Mouse (Mus musculus) liver, embryonic 15.5 days (tissue): Measurements from ENCODE around the gene Gm20388. TPM values are rescaled to one million over a fixed set of nuclear protein-coding genes. Genes with fewer than 3 reads are reported as not detected.

Experiments
- ATAC-seq: fragments of 200-750 bp; cut with Nextera tagmentation; 2 replicates; pipeline ENCODE4 v1.8.0; 2017; ENCODE audit warnings: moderate number of reproducible peaks, mild to moderate bottlenecking, moderate library complexity; ENCODE audit not compliant: insufficient read depth
- H3K27ac ChIP-seq: fragments of 300-500 bp; sonication (generic); replicated peaks from 2 replicates; pipeline ENCODE4 v1.5.1; 2015; ENCODE audit warnings: mild to moderate bottlenecking, inconsistent platforms
- H3K27me3 ChIP-seq: fragments of 300-500 bp; sonication (generic); 2 replicates; pipeline ENCODE4 v1.6.1; 2015; ENCODE audit warnings: mild to moderate bottlenecking, inconsistent platforms
- H3K36me3 ChIP-seq: fragments of 300-500 bp; sonication (generic); replicated peaks from 2 replicates; pipeline ENCODE4 v1.6.1; 2015; ENCODE audit warnings: moderate library complexity, mild to moderate bottlenecking, inconsistent platforms
- H3K4me1 ChIP-seq: fragments of 300-500 bp; sonication (generic); replicated peaks from 2 replicates; pipeline ENCODE4 v1.6.1; 2015; ENCODE audit warnings: inconsistent platforms
- H3K4me2 ChIP-seq: fragments of 300-500 bp; sonication (generic); 2 replicates; pipeline ENCODE4 v1.6.1; 2015; ENCODE audit warnings: moderate library complexity, mild to moderate bottlenecking, inconsistent platforms
- H3K4me3 ChIP-seq: fragments of 300-500 bp; sonication (generic); replicated peaks from 2 replicates; pipeline ENCODE4 v1.5.1; 2015; ENCODE audit warnings: mild to moderate bottlenecking, inconsistent platforms
- H3K9ac ChIP-seq: fragments of 300-500 bp; sonication (generic); 2 replicates; pipeline ENCODE4 v1.6.1; 2015; ENCODE audit warnings: moderate library complexity, mild to moderate bottlenecking, inconsistent platforms
- H3K9me3 ChIP-seq: fragments of 300-500 bp; sonication (generic); replicated peaks from 2 replicates; pipeline ENCODE4 v1.6.1; 2016; ENCODE audit warnings: inconsistent platforms
- WGBS: fragments of 180-500 bp; shearing (Covaris S2); methylation state at CpG from one replicate; pipeline ENCODE4 v1.1.7; 2015; ENCODE audit warnings: mixed read lengths; ENCODE audit not compliant: insufficient replicate concordance; 5-methylcytosine and 5-hydroxymethylcytosine counted together
- polyA plus RNA-seq: library from polyadenylated mRNA; unstranded; fragments of >200 nt; fragmentation: Nextera tagmentation; extraction: Ambion mirVana; gene quantifications from 2 replicates; pipeline ENCODE4 v1.2.1, GENCODE M21; 2015

Gene Gm20388
- polyA plus RNA-seq, 1 experiment from 2014 or later = not detected

DNA sequence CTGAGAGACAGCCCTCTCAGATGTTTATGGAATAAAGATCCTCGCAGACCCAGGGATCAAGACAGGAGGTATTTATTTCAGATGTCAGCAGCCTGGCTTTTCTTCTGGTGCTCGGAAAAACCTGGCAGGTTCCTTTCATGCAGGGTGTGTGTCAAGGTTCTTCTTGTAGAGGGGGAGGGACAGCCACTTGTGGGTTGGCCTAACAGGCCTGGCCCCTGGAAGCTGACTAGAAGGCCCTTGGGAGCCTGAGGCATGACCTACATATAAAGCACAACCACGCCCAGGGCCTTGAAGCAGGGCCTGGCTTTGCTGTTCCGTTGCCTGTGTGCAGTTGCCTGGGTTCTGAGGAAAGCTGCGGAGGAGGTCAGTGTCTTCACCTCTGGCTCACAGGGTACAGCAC is 774.5 kb downstream of the Gm20388 start:
- 0 out of 2 replicates have a peak overlapping the region, but pooled peaks have one; percentile 57 for H3K27ac ChIP-seq

GRCm38 (mm10) chr8:120685591-120685990 is 775.0 kb downstream of the Gm20388 start:
- Histone ChIP-seq H3K9me3 (no peaks in the 10 kb centered on the region), H3K27me3 (peaks cover 17% of the 10 kb centered on the region), H3K9ac (no peak overlapping the region), H3K4me3 (no peak overlapping the region), H3K36me3 (no peaks in the 10 kb centered on the region), H3K27ac (peak overlapping the region; percentile 57; the same call in 1 of the 2 replicates), H3K4me2 (no peak overlapping the region), H3K4me1 (peaks cover 17% of the 10 kb centered on the region)
- 58% methylated on average over 8 of the region's 8 CpGs for WGBS
- 0 out of 2 replicates have a peak, but pooled peaks have one; percentile 23 for ATAC-seq

More for the DNA sequence above, 774.5 kb downstream of the Gm20388 start:
- Histone ChIP-seq H3K4me1 (peaks cover 21% of the 10 kb centered on the region), H3K9me3 (no peaks in the 10 kb centered on the region), H3K4me2 (no peak overlapping the region), H3K27me3 (peaks cover 17% of the 10 kb centered on the region), H3K9ac (no peak overlapping the region), H3K36me3 (no peaks in the 10 kb centered on the region), H3K4me3 (no peak overlapping the region)
- 65% methylated on average over 5 of the region's 5 CpGs for WGBS
- ATAC-seq = 0 out of 2 replicates have a peak, but pooled peaks have one; percentile 14

DNA sequence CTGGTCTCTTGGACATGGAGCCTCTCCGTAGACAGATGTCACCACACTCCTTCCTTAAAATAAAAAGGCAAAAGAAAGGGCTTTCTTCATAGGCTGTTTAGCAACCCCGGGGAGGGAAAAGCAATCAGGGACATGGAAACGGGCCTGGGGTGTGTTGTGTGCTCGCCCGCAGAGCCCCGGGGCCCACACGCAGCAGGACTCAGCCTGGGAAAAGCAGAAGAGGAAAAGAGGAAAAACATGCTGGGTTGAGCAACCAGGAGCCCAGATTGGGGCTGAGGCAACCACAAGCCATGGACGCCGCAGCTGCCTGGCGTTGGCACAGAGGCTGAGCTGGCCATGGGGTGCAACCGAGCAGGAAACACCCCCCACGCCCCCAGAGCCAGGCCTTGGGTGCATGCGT is 775.4 kb downstream of the Gm20388 start:
- no peaks in the 10 kb centered on the region for H3K36me3 ChIP-seq
- peaks cover 16% of the 10 kb centered on the region for H3K27me3 ChIP-seq
- H3K4me1 ChIP-seq = peaks cover 17% of the 10 kb centered on the region
- peak; percentile 37 for ATAC-seq
- H3K9ac ChIP-seq = no peak overlapping the region
- H3K27ac ChIP-seq = peak overlapping the region; percentile 57; the same call in 1 of the 2 replicates
- H3K9me3 ChIP-seq = no peaks in the 10 kb centered on the region
- WGBS = 37% methylated on average over 13 of the region's 13 CpGs
- no peak overlapping the region for H3K4me3 ChIP-seq
- H3K4me2 ChIP-seq = no peak overlapping the region

DNA sequence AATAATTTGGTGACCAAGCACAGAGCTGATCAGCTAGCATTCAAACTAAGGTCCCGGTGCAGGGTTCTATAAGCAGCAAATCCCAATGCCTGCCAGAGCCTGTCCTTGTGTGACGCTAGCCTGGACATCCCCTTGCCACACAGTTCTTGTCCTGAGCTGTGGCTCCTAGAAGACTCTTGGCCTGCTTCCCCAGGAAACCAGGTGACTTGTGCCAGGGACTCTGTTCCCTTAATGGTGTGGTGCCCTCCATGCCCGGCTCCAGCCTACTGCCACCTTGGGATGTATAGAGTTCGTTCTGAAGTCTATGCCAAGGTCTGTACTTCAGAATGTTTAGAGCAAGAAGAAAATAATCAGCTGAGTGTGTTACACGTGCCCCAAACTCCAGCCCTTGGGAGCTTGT is 775.9 kb downstream of the Gm20388 start:
- H3K36me3 ChIP-seq = no peaks in the 10 kb centered on the region
- no peak overlapping the region for H3K4me3 ChIP-seq
- 64% methylated on average over 5 of the region's 5 CpGs for WGBS
- no peaks in the 10 kb centered on the region for H3K9me3 ChIP-seq
- peaks cover 17% of the 10 kb centered on the region for H3K4me1 ChIP-seq
- no peak for ATAC-seq
- H3K27ac ChIP-seq = peak overlapping the region; percentile 19; the same call in 1 of the 2 replicates
- no peak overlapping the region for H3K4me2 ChIP-seq
- no peak overlapping the region for H3K9ac ChIP-seq
- peaks cover 13% of the 10 kb centered on the region for H3K27me3 ChIP-seq

DNA sequence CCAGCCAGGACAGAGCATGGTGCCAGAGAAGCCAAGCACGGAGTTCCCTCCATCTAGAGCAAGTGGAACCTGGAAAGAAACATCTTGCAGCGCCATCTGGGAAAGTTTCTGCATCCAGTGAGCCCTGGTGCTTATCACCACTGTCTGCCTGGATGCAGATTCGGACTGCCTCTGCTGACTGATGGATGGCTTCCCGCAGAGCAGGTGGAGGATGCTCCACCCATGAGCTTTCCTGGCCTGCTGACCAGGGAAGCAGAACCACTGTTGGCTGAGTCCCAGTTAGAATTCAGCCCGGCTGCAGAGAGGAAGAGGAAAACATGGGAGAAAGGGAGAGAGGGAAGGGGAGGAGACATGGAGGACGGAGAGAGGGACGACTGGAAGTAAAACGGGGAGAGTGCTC is 777.1 kb downstream of the Gm20388 start:
- Histone ChIP-seq H3K4me2 (no peak overlapping the region), H3K36me3 (no peaks in the 10 kb centered on the region), H3K27me3 (peaks cover 13% of the 10 kb centered on the region), H3K27ac (no peak overlapping the region), H3K9me3 (no peaks in the 10 kb centered on the region), H3K4me1 (peaks cover 19% of the 10 kb centered on the region), H3K4me3 (no peak overlapping the region), H3K9ac (no peak overlapping the region)
- WGBS = 62% methylated on average over 8 of the region's 8 CpGs
- no peak for ATAC-seq

DNA sequence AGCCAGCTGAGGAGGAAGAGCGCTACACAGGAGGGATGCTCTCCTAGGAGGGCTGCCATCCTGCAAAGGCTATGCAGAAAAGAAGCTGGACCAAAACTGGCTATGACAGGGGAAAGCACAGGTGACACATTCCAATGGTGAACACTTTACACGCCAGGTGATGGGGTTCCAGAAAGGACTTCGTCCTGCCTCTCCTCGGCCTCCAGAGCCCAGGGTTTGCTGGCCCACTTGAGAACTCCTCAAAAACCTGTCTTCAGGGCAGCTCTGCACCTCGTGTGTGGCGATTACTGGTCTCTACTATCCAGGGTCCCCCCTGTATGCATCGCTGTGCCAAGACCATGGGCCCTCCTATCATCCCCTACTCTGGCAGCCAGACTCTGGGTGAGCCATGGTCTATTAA is 777.9 kb downstream of the Gm20388 start:
- no peak overlapping the region for H3K4me2 ChIP-seq
- no peaks in the 10 kb centered on the region for H3K36me3 ChIP-seq
- H3K27me3 ChIP-seq = peaks cover 13% of the 10 kb centered on the region
- no peak for ATAC-seq
- H3K4me3 ChIP-seq = no peak overlapping the region
- peaks cover 20% of the 10 kb centered on the region for H3K4me1 ChIP-seq
- 66% methylated on average over 7 of the region's 7 CpGs for WGBS
- H3K27ac ChIP-seq = no peak overlapping the region
- H3K9me3 ChIP-seq = no peaks in the 10 kb centered on the region
- H3K9ac ChIP-seq = no peak overlapping the region

- Histone ChIP-seq H3K9me3 (no peaks in the 10 kb centered on the region), H3K27ac (no peak overlapping the region), H3K9ac (no peak overlapping the region), H3K4me2 (no peak overlapping the region), H3K4me3 (no peak overlapping the region), H3K4me1 (peaks cover 17% of the 10 kb centered on the region), H3K27me3 (peaks cover 9% of the 10 kb centered on the region), H3K36me3 (no peaks in the 10 kb centered on the region)
- WGBS = 56% methylated on average over 4 of the region's 4 CpGs
- ATAC-seq = no peak
These were observed 782.3 kb downstream of the Gm20388 start for GRCm38 (mm10) chr8:120692934-120693333.

GRCm38 (mm10) chr8:120693861-120694493 is 783.3 kb downstream of the Gm20388 start:
- Histone ChIP-seq H3K27ac (no peak overlapping the region), H3K4me1 (peaks cover 23% of the 10 kb centered on the region), H3K4me2 (peak overlapping the region; percentile 10; the same call in 1 of the 2 replicates), H3K36me3 (no peaks in the 10 kb centered on the region), H3K4me3 (no peak overlapping the region), H3K9me3 (no peaks in the 10 kb centered on the region), H3K9ac (no peak overlapping the region), H3K27me3 (peaks cover 4% of the 10 kb centered on the region)
- ATAC-seq = peak; percentile 24; the same call in 1 of the 2 replicates
- 38% methylated on average over 22 of the region's 22 CpGs for WGBS

DNA sequence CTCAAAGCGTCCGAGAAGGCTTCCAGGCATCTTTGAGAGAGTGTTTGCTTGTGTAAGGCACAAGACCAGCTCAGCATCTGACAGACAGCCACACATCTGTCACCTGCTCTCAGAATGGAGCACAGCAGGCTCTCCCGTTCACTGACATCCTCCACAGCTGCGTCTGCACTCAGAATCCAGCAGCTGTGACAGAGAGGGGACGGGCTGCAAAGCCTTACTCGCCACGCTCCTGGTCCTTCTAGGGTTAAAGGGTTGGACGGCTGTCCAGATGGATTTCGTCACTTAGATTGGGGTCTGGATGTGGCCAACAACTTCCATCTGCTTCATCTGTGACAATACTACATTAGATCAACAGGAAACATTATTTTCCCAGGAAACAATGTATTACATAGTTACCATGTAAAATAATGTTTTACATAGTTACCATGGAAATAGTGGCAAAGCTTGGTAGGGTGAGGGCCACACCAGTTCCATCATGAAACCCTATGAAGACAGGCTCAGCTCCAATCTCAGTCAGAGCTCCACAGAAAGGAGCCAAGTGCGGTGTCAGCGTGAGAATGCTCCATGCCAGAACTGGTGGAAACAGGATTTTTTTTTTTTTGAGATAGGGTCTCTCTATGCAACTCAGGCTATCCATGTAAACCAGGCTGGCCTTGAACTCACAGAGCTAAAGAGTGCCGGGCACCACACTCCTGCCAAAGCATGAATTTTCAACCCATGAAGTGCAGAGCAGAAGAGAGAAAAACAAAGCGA is 785.9 kb downstream of the Gm20388 start:
- H3K9ac ChIP-seq = no peak overlapping the region
- 56% methylated on average over 13 of the region's 13 CpGs for WGBS
- H3K27me3 ChIP-seq = no peaks in the 10 kb centered on the region; the same call in 1 of the 2 replicates
- H3K9me3 ChIP-seq = no peaks in the 10 kb centered on the region
- H3K36me3 ChIP-seq = no peaks in the 10 kb centered on the region
- no peak overlapping the region for H3K4me2 ChIP-seq
- ATAC-seq = no peak
- no peak overlapping the region for H3K4me3 ChIP-seq
- peaks cover 30% of the 10 kb centered on the region for H3K4me1 ChIP-seq
- no peak overlapping the region for H3K27ac ChIP-seq

- Histone ChIP-seq H3K9ac (no peak overlapping the region), H3K27ac (no peak overlapping the region), H3K36me3 (no peaks in the 10 kb centered on the region), H3K4me3 (no peak overlapping the region), H3K4me1 (peaks cover 37% of the 10 kb centered on the region), H3K27me3 (no peaks in the 10 kb centered on the region; the same call in 1 of the 2 replicates), H3K9me3 (no peaks in the 10 kb centered on the region), H3K4me2 (no peak overlapping the region)
- no peak for ATAC-seq
- 42% methylated on average over 17 of the region's 17 CpGs for WGBS
These were observed 786.7 kb downstream of the Gm20388 start for GRCm38 (mm10) chr8:120697154-120697978.

DNA sequence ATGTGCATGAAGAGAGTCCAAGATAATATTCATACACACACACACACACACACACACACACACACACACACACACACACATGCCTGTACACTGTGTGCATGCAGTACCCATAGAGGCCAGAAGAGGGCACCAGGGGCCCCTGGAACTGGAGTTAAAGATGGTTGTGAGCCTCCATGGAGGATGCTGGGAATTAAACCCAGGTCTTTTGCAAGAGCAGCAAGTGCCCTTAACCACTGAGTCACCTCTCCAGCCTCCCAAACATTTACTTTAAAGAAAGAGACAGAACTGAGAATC is 787.3 kb downstream of the Gm20388 start:
- ATAC-seq = no peak
- H3K9me3 ChIP-seq = no peaks in the 10 kb centered on the region
- peaks cover 33% of the 10 kb centered on the region for H3K4me1 ChIP-seq
- H3K9ac ChIP-seq = no peak overlapping the region
- no peaks in the 10 kb centered on the region; the same call in 1 of the 2 replicates for H3K27me3 ChIP-seq
- H3K4me2 ChIP-seq = no peak overlapping the region
- no peaks in the 10 kb centered on the region for H3K36me3 ChIP-seq
- no peak overlapping the region for H3K27ac ChIP-seq
- H3K4me3 ChIP-seq = no peak overlapping the region
